Mouse (Mus musculus) erythroblast, embryonic 14.5 days (primary cell): Measurements from ENCODE around the gene Cyb5d2.

Experiments used
- GATA1 ChIP-seq: IDR thresholded peaks from 2 replicates; pipeline ENCODE4 v1.6.1; 2012; ENCODE audit warnings: low read length, inconsistent platforms, mixed read lengths
- TAL1 ChIP-seq: IDR thresholded peaks from 3 replicates; pipeline ENCODE4 v1.6.1; 2012; ENCODE audit warnings: low read length, inconsistent platforms, mixed read lengths

GRCm38 (mm10) chr11:72803038-72803437 lies 7.1 kb upstream of the Cyb5d2 start:
- TF ChIP-seq GATA1 = no peak
- TF ChIP-seq TAL1 = no peak
